Mouse (Mus musculus): ENCODE measurements around the gene Sall2.
"Not testable (repeated sequence)": the region's sequence is repeated elsewhere in the genome, so short reads cannot be mapped to it uniquely, and the experiment has no call there.

Sall2 gene

DNA sequence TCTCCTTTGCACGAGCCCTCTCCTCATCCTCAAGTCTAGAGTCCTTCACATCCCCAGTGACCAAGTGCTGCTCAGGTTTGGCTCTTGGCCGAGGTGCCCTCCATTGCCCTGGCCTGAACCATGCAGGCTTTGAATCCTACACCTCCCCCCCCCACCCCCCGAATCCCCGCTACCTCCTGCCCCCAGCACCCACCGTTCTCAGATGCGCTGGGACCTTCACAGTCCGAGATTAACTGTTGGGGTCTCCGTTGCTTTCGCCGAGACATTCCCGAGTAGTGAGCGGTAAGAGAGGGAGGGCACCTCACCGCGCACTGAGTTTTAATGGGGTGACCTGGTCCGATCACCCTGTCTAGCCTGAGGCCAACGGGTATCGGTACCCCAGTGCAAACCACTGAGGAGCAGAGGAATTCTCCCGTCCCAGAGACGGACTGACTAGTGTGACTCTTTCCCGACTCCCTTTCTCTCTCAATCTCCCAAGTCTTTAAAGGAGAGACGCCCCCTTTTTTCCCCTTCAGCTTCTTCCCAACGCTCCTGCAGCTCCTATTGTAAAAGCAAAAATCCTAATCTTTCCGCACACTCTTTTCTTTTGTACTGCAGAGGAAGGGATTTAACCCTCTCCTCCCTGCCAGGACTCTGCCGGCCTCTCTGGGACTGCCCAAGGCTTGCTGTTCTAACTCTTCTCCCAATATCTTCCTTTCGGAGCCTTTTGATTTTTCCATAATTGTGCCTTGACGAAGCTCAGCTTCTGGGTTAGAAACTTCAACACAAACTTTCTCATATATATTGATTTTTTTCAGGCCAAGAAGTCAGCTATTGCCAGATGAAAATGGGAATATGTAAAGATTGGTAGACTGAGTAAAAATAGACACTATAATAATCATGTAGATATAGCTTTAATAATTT is at the start of gene Sall2:
Sall2 (minus strand) TSS at position 853 of the 903 bp plus-strand sequence.
- DNase-seq (ENCODE audit: extremely low spot score, low spot score), result peak; percentile 61

- no peak for DNase-seq (ENCODE audit: extremely low spot score, low spot score)
These were observed 40.2 kb upstream of the Sall2 start for GRCm38 (mm10) chr14:52368741-52369140.

DNA sequence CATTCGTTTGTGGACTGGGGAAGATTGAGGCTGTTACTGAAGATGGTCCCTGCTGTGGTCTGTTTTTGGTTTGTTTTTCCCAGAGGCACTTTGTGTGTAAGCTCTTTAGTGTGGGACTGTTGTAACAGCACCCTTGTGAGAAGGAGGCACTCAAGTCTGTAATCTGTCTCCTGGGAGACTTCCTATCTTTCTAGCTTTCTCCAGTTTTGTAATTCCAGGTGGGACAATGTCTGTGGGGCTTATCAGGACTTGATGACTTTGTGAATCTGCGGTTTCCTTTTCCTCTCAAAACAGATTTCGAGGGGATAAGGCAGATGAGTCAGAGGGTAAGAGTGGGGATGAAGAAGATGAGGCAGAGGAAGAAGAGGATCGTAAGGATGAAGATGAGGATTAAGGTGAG is 27.7 kb upstream of the Sall2 start, which contains the start of gene Olfr1513:
Olfr1513 (minus strand) TSS at position 101 of the 400 bp plus-strand sequence.
- no peak for DNase-seq (ENCODE audit: extremely low spot score, low spot score)

GRCm38 (mm10) chr14:52339512-52339852 is 10.9 kb upstream of the Sall2 start:
- DNase-seq (ENCODE audit: extremely low spot score, low spot score), result no peak

- DNase-seq (ENCODE audit: extremely low spot score, low spot score), result peak; percentile 57
These were observed 10.4 kb upstream of the Sall2 start for GRCm38 (mm10) chr14:52338751-52339511.

DNA sequence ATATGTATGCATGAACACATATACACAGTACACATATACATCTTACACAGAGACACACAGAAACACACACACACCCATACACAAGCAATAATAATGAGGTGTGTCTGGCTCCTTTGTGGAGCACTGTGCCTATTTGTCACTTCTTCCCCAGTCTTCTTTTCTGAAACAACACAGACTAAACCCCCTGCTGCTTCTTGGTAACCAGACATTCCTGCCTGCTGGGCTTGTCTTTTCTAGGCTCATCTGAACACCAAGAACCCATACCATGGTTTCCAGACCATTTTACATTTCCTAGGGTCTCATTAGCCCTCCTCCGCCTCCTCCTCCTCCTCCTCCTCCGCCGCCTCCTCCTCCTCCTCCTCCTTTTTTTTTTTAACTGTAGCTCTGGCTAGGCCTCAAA is 3.6 kb upstream of the Sall2 start:
- DNase-seq (ENCODE audit: extremely low spot score, low spot score), result no peak

- no peak for DNase-seq (ENCODE audit: extremely low spot score, low spot score)
These were observed 2.6 kb upstream of the Sall2 start for GRCm38 (mm10) chr14:52331069-52331750.

GRCm38 (mm10) chr14:52327375-52327901 is 1.1 kb downstream of the Sall2 start:
- DNase-seq (ENCODE audit: extremely low spot score, low spot score), result peak; percentile 50

DNA sequence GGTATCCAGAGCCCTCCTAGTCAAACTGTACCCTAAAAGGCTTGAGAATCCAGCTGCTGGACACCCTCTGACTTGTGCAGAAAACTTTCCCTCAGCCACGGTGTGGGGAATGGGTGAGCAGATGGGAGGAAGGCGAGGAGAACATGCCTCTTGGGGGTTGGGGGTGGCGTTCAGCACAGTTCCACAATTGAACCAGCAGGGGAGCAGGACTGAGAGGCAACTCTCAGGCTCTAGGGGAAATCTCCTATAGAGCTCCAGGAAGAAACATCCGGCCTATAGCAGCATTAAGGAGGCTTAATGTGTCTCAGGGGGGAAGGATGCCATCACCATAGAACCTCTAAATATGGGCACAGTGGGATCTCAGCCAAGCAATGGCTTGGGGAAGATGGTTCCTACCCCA is 2.7 kb downstream of the Sall2 start:
- DNase-seq (ENCODE audit: extremely low spot score, low spot score), result no peak

DNA sequence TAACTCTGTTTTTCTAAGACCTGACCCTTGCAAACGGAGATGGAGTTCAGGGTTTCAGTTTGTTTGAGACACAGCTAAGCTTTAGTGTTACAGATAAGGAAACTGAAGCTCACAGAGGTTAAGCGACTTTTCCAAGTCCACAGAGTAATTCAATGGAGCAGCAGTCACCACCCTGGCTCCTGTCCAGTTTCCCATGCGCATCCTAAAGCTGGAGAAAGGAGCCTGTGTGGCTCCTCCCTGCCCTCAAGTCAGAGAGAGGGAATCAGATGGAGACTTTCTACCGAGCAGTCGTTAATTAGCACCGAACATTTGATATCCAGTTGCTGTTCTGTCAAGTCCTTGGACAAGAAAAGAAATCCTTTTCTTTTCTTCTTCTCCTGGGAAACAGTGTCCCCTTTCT is 9.2 kb downstream of the Sall2 start:
- no peak for DNase-seq (ENCODE audit: extremely low spot score, low spot score)

- peak; percentile 77 for DNase-seq (ENCODE audit: extremely low spot score, low spot score)
These were observed 11.9 kb downstream of the Sall2 start for GRCm38 (mm10) chr14:52316441-52317225.

DNA sequence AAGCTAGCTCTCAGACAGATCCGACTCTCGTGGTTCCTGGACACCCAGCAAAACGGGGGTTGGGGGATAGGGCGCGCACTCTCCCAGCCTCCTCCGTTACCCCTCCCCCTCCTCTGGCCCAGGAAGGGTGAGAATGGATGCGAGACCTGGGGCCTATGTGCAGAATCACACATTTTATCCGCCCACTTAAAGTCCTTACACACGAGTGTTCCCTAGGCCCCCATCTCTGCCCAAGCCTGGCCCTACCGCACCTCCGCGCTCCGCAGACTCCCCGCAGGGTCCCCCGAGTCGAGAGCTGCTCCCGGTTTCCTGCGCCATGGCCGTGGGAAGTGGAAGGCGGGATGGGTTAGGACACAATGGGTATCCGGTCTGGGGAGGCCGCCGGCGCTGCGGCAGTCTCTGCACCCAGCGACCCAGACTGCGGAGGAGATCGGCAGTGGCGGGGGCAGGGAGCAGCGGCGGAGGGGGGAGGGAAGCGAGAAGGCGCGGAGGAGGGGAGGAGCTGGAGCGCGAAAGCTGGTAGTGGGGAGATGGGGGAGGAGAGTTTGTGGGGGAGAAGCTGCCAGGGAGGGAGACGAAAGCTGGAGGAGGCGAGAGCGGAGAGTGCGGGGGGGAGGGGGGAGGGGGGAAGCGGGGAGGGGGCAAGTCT is 12.6 kb downstream of the Sall2 start:
- peak; percentile 83 for DNase-seq (ENCODE audit: extremely low spot score, low spot score)

DNA sequence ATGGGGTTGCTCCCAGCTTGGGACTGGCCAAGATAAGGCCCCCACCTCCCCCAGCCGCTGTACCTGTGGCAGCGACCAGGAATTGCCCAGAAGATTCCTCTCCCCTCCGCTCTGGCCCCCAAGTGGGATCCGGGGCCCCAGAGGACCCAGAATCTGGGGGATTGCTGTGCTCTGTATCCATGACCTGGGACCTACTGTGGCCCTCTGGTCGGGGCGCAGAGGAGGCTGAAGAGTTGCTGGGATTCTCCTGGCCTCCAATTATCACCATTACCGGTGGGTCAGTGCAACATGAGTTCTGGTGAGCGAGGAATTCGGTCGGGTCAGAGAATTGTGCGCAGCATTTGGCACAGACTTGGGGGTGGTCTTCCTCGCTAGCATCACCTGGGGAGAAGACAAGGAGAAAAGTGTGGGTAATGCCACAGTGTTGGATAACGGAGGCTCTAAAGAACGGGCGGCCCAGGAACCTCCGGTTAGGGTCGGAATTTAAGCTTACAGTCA is 13.2 kb downstream of the Sall2 start:
- no peak for DNase-seq (ENCODE audit: extremely low spot score, low spot score)

- DNase-seq (ENCODE audit: extremely low spot score, low spot score), result no peak
These were observed 13.8 kb downstream of the Sall2 start for GRCm38 (mm10) chr14:52314808-52315150.

GRCm38 (mm10) chr14:52313931-52314807 is 14.4 kb downstream of the Sall2 start:
- DNase-seq (ENCODE audit: extremely low spot score, low spot score), result no peak

DNA sequence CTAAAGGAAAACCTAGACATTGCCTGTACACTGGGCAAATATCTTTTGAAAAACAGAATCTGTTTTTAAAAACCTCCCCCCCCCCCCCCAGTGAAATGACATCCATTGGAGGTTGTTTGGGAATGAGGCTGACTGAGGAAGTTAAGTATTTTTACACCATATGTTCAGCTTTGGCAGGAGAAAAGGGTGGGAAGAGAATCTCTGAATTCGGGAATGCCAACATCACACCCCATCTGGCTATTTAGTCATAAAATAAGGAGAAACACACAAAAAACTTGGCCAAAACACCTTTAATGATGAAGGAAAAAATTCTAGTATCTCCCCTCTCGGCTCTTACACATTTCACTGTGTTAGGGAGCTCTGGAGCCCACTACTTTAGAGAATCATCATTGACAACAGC is 17.7 kb downstream of the Sall2 start:
- DNase-seq (ENCODE audit: extremely low spot score, low spot score), result no peak

GRCm38 (mm10) chr14:52310343-52310742 is 18.2 kb downstream of the Sall2 start:
- DNase-seq (ENCODE audit: extremely low spot score, low spot score), result not testable (repeated sequence)

GRCm38 (mm10) chr14:52306100-52306499 is 22.5 kb downstream of the Sall2 start:
- no peak for DNase-seq (ENCODE audit: extremely low spot score, low spot score)

DNA sequence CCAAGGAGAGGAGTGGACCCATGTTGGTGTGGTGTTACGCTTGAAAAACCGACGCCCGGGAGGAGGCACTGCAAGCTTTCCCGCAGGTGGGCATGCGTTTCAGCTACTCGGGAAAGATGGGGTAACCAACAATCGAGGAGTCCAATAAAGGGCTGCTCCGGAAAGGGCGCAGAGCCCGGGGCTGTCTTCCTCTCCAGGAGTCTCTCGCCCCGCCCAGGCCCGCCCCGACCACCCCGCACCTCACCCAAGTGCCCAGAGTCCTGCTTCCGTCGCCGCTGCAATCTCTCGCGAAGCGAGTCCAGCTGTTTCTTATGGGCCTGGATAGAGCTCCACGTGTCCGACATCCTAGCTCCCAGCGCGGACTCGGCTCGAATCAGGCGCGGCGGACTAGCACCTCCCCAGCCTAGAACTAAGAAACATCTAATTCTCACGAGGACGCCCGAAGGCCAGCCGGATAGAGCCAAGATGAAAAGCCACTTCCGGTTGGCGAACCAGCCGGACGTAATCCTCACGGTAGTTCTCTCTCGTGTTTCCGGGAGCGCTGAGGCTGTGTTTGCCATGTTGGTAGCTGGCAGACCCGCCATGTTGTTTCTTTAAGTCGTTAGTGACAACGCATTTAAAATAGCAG is 23.8 kb downstream of the Sall2 start, which contains the start of gene Mettl3:
Mettl3 (minus strand) TSS at position 485 of the 628 bp plus-strand sequence.
- DNase-seq (ENCODE audit: extremely low spot score, low spot score), result peak; percentile 92
